Mouse (Mus musculus) ES-Bruce4 (cell line): ENCODE measurements around the gene Flt3l. TPM values are rescaled to one million over a fixed set of nuclear protein-coding genes. Genes with fewer than 3 reads are reported as not detected.
"Not testable (repeated sequence)": the region's sequence is repeated elsewhere in the genome, so short reads cannot be mapped to it uniquely, and the experiment has no call there.

Source experiments
- H3K27ac ChIP-seq: 2 replicates; pipeline ENCODE4 v1.5.1; 2012; ENCODE audit warnings: low read length, inconsistent platforms; ENCODE audit not compliant: insufficient read depth
- H3K27me3 ChIP-seq: 2 replicates; pipeline ENCODE4 v1.6.1; 2012; ENCODE audit warnings: mild to moderate bottlenecking, low read length, inconsistent platforms; ENCODE audit not compliant: control insufficient read depth, poor library complexity, insufficient read depth, severe bottlenecking
- H3K36me3 ChIP-seq: 2 replicates; pipeline ENCODE4 v1.6.1; 2012; ENCODE audit warnings: inconsistent platforms, mild to moderate bottlenecking, low read length, moderate library complexity; ENCODE audit not compliant: control insufficient read depth, poor library complexity, insufficient read depth, severe bottlenecking
- H3K4me1 ChIP-seq: one replicate; pipeline ENCODE4 v1.8.1; 2011; ENCODE audit warnings: low read length; ENCODE audit not compliant: control insufficient read depth, insufficient read depth
- H3K4me3 ChIP-seq: 2 replicates; pipeline ENCODE4 v1.5.1; 2011; ENCODE audit warnings: low read depth, mild to moderate bottlenecking, low read length
- H3K9ac ChIP-seq: 2 replicates; pipeline ENCODE4 v1.6.1; 2012; ENCODE audit warnings: low read depth, mild to moderate bottlenecking, inconsistent platforms; ENCODE audit not compliant: poor library complexity, severe bottlenecking
- H3K9me3 ChIP-seq: replicated peaks from 2 replicates; pipeline ENCODE4 v1.6.1; 2012; ENCODE audit warnings: mild to moderate bottlenecking, low read length, inconsistent platforms; ENCODE audit not compliant: control insufficient read depth, poor library complexity, insufficient read depth, severe bottlenecking
- CTCF ChIP-seq: IDR thresholded peaks from one replicate; pipeline ENCODE4 v1.8.1; 2011; ENCODE audit warnings: low read depth, low read length
- EP300 ChIP-seq: IDR thresholded peaks from 2 replicates; pipeline ENCODE4 v1.6.1; 2011; ENCODE audit warnings: low read depth, low read length; ENCODE audit not compliant: insufficient read depth
- POLR2A ChIP-seq: IDR thresholded peaks from one replicate; pipeline ENCODE4 v1.8.1; 2011; ENCODE audit warnings: low read length; ENCODE audit not compliant: insufficient read depth
- polyA plus RNA-seq: library from polyadenylated mRNA; stranded (reverse); fragments of >200 nt; gene quantifications from 2 replicates; pipeline ENCODE4 v1.2.4, GENCODE M21; 2011; ENCODE audit warnings: low read depth; ENCODE audit not compliant: missing spikeins, insufficient read depth, insufficient read length

Flt3l gene
- polyA plus RNA-seq, 1 experiment = 3.0 TPM

DNA sequence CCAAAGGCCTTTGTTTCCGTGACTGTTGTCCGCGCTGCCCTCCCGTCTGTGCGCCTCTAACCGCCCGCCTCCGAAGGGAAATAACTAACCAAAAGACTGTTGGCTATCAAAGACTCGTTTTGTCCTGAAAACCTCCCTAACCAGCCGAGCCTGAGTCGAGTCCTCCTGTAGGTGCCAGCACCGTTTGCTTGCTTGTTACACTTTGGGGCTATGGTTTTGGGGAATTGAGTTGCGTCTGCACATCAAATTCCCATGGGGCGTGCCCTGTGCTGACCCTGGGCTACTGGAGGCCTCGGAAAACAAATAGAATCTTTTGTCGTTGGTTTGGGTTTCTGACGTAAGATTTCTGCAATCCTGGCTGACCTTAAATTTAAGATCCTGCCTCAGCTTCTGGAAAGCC is 6.9 kb downstream of the Flt3l start:
- no peaks in the 10 kb centered on the region for H3K9me3 ChIP-seq
- peak overlapping the region; percentile 70 for H3K9ac ChIP-seq
- no peaks in the 10 kb centered on the region for H3K4me1 ChIP-seq
- peaks cover 32% of the 10 kb centered on the region for H3K36me3 ChIP-seq
- TF ChIP-seq CTCF (no peak), POLR2A (no peak), EP300 (no peak)
- peak overlapping the region; percentile 48 for H3K27ac ChIP-seq
- peak overlapping the region; percentile 60 for H3K4me3 ChIP-seq
- no peaks in the 10 kb centered on the region for H3K27me3 ChIP-seq

DNA sequence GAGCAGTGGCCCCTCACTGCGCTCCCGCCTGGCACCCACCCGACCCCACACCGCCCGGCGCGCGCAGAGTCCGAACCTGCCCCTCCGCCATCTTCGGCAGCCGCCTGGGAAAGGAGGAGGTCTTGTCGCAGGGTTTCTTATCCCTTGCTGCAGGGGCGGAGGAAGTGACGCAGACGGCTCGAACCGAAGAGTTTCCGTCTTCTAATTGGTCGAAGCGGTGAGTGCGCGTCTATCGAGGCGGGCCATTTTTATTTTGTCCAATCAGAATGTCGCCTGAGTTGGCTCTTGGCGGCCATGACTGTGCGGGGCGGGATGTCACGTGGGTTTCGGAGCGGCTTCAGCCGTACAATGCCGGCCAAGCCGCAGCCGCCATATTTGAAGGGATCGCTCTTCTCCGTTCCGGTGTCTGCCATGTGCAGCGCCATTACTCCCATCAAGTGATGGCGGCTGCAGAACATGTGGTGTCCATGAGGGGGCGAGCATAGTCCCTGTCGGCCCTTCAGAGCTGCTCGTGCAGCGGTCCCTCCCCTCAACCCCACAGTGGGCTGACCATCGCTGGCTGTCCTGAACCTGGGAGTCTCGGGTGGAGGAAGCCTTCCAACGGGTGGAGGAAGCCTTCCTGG is 7.5 kb downstream of the Flt3l start, which contains the start of gene Rpl13a:
TSS of gene Rpl13a (minus strand) at position 138 of the 623 bp plus-strand sequence.
- TF ChIP-seq EP300 = peak; percentile 77; the same call in 1 of the 2 replicates
- TF ChIP-seq CTCF = peak; percentile 42
- TF ChIP-seq POLR2A = peak; percentile 64
- H3K4me1 ChIP-seq = no peaks in the 10 kb centered on the region
- H3K27ac ChIP-seq = peak within 1 kb of the TSS; percentile 96
- H3K9me3 ChIP-seq = no peaks in the 10 kb centered on the region
- H3K9ac ChIP-seq = peak within 1 kb of the TSS; percentile 99
- peaks cover 32% of the 10 kb centered on the region for H3K36me3 ChIP-seq
- peak within 1 kb of the TSS; percentile 96 for H3K4me3 ChIP-seq
- H3K27me3 ChIP-seq = no peaks in the 10 kb centered on the region

DNA sequence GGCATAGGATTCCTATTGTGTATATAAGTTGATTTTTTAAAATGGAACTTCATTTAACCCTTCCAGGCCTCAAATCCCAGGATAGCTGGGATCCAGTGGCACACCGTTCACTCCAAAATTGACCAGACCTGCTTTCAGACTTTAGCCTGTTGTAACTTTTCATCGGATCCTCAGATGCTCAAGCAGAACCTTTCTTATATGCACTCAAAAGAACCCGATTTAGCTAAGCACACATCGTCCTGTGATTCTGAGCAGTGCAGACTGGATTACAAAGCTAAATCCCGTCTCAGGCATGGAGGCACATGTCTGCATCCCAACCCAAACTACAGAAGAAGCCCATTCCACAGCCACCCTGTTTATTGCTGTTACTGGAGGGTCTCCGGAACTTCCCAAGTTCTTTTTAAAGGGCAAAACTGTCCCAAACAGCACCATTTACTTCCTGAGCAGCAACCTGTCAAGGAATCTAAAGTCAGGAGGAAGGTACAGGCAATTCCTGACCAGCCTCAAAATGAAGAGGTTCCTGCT is 8.5 kb downstream of the Flt3l start:
- Histone ChIP-seq H3K9me3 (no peaks in the 10 kb centered on the region), H3K9ac (peak overlapping the region; percentile 99), H3K36me3 (peaks cover 40% of the 10 kb centered on the region), H3K4me1 (no peaks in the 10 kb centered on the region), H3K27me3 (no peaks in the 10 kb centered on the region), H3K27ac (peak overlapping the region; percentile 96), H3K4me3 (peak overlapping the region; percentile 96)
- TF ChIP-seq EP300 = no peak
- TF ChIP-seq POLR2A = no peak
- TF ChIP-seq CTCF = no peak

DNA sequence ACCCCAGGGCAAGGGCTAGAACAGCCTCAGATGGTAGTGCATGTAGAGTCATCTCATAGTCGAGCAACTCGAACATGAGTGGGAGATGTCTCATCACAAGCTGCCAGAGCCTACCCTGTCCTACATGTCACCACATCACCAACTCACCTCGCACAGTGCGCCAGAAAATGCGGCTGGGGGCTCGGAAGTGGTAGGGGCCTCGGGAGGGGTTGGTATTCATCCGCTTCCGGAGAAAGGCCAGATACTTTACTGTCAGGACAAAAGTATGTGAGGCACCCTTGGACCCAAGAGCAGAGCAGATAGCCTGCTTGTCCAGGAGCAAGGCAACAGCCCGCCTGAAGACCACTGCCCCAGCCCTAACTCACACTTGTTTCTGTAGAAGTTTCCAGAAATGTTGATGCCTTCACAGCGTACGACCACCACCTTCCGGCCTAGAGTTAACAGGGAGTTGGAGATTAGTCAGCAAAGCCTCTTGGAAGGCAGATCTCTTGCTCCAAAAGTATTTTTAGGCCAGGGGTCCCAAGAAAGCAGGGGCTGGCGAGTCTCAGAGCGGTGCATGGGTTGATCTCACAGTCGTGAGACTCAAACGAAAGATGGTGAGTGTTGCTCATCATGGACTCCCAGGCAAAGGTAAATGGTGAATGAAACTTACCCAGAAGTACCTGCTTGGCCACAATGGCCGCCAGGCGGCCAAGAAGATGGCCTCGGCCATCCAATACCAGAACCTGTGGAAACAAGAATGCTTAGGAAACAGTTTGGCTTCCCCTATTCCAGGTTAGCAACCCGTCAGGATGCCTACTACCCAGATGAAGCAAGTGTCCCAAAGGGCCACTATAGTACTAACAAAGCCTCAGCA is 9.2 kb downstream of the Flt3l start:
- Histone ChIP-seq H3K4me1 (no peaks in the 10 kb centered on the region), H3K9me3 (no peaks in the 10 kb centered on the region), H3K36me3 (peaks cover 47% of the 10 kb centered on the region), H3K9ac (peak overlapping the region; percentile 99), H3K4me3 (peak overlapping the region; percentile 96), H3K27me3 (no peaks in the 10 kb centered on the region), H3K27ac (peak overlapping the region; percentile 96)
- TF ChIP-seq EP300 (no peak), POLR2A (no peak), CTCF (no peak)

DNA sequence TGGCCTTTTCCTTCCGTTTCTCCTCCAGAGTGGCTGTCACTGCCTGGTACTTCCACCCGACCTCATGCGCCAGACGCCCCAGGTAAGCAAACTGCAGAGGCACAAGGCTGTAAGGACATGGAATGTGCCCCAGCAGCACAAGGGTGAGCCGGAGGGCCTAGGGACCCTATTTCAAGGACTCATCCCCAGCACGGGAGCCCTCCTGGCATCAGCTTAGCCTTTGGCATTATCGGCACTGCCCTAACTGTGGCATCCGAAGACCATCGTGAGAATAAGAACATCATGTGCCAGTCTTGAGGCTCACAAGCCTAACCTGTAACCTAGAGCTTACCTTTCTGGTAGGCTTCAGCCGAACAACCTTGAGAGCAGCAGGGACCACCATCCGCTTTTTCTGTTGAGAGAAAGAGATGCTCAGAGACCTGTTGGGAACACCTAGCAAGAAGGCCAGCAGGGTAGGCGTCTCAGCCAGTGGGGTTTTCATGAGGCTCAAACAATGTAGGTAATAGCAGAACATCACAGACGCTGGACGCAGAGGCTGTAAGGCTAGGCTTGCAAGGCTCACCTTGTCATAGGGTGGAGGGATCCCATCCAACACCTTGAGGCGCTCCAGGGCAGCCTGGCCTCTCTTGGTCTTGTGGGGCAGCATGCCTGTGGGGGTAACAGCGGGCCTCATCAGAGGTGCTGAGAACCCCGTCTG is 9.9 kb downstream of the Flt3l start:
- TF ChIP-seq POLR2A (no peak), CTCF (no peak), EP300 (no peak)
- Histone ChIP-seq H3K4me3 (peak overlapping the region; percentile 96), H3K27me3 (no peaks in the 10 kb centered on the region), H3K4me1 (peaks cover 2% of the 10 kb centered on the region), H3K36me3 (peaks cover 55% of the 10 kb centered on the region), H3K9me3 (no peaks in the 10 kb centered on the region), H3K27ac (peak overlapping the region; percentile 96), H3K9ac (peak overlapping the region; percentile 99)

DNA sequence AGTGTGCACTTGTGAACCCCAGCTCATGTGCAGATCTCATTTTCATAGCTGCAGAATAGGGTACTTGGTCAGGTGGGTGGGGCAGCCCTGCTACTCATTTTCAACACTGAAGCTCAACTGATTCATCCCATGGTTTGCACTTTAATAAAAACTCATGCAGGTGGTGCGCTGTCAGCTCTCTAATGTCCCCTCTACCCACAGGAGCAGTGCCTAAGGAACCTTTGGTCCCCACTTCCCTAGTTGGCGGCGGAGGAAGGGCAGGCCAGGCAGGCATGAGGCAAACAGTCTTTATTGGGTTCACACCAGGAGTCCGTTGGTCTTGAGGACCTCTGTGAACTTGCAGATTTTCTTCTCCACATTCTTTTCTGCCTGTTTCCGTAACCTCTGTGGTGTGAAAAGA is 10.6 kb downstream of the Flt3l start:
- not testable (repeated sequence) for H3K9me3 ChIP-seq, H3K4me1 ChIP-seq, H3K27me3 ChIP-seq
- H3K4me3 ChIP-seq = peak overlapping the region; percentile 96
- H3K27ac ChIP-seq = peak overlapping the region; percentile 96
- H3K36me3 ChIP-seq = peaks cover 61% of the 10 kb centered on the region
- H3K9ac ChIP-seq = peak overlapping the region; percentile 99
